Mouse (Mus musculus) limb, embryonic 11.5 days (tissue): ENCODE data around the gene Rmi2. TPM values are rescaled to one million over a fixed set of nuclear protein-coding genes. Genes with fewer than 3 reads are reported as not detected.
"Not testable (repeated sequence)": the region's sequence is repeated elsewhere in the genome, so short reads cannot be mapped to it uniquely, and the experiment has no call there.

Experiments used
- ATAC-seq: fragments of 200-750 bp; cut with Nextera tagmentation; 2 replicates; pipeline ENCODE4 v1.8.0; 2017; ENCODE audit warnings: low read depth; ENCODE audit not compliant: insufficient number of reproducible peaks, low FRiP score, low TSS enrichment
- DNase-seq: peaks from one replicate; pipeline ENCODE4 v3.0.0-alpha.2; 2015; ENCODE audit warnings: low spot score
- H3K27ac ChIP-seq: fragments of 300-500 bp; sonication (generic); replicated peaks from 2 replicates; pipeline ENCODE4 v1.5.1; 2014; ENCODE audit warnings: low read depth, mild to moderate bottlenecking, low read length
- H3K27me3 ChIP-seq: fragments of 300-500 bp; sonication (generic); 2 replicates; pipeline ENCODE4 v1.6.1; 2014; ENCODE audit warnings: mild to moderate bottlenecking, low read length, mixed read lengths; ENCODE audit not compliant: control insufficient read depth, insufficient read depth
- H3K36me3 ChIP-seq: fragments of 300-500 bp; sonication (generic); 2 replicates; pipeline ENCODE4 v1.6.1; 2014; ENCODE audit warnings: mild to moderate bottlenecking, low read length, moderate library complexity, mixed read lengths; ENCODE audit not compliant: control insufficient read depth, insufficient read depth
- H3K4me1 ChIP-seq: fragments of 300-500 bp; sonication (generic); 2 replicates; pipeline ENCODE4 v1.6.1; 2014; ENCODE audit warnings: low read length, mixed read lengths; ENCODE audit not compliant: control insufficient read depth, insufficient read depth
- H3K4me2 ChIP-seq: fragments of 300-500 bp; sonication (generic); 2 replicates; pipeline ENCODE4 v1.6.1; 2014; ENCODE audit warnings: low read depth, mild to moderate bottlenecking, moderate library complexity; ENCODE audit not compliant: severe bottlenecking
- H3K4me3 ChIP-seq: fragments of 300-500 bp; sonication (generic); 2 replicates; pipeline ENCODE4 v1.5.1; 2014; ENCODE audit warnings: low read depth, low read length
- H3K9ac ChIP-seq: fragments of 300-500 bp; sonication (generic); 2 replicates; pipeline ENCODE4 v1.6.1; 2014; ENCODE audit warnings: mild to moderate bottlenecking, low read length
- H3K9me3 ChIP-seq: fragments of 300-500 bp; sonication (generic); 2 replicates; pipeline ENCODE4 v1.6.1; 2016; ENCODE audit warnings: low read length; ENCODE audit not compliant: control insufficient read depth
- WGBS: fragments of 180-500 bp; shearing (Covaris S2); extraction: QIAGEN DNeasy Blood & Tissue Kit; methylation state at CpG from one replicate; pipeline ENCODE4 v1.1.7; 2014; 5-methylcytosine and 5-hydroxymethylcytosine counted together
- polyA plus RNA-seq: library from polyadenylated mRNA; unstranded; fragments of >200 nt; fragmentation: Nextera tagmentation; extraction: Ambion mirVana; gene quantifications from 2 replicates; pipeline ENCODE4 v1.2.1, GENCODE M21; 2014

The Rmi2 gene
- polyA plus RNA-seq, 1 experiment from 2014 or later: 4.3 TPM

DNA sequence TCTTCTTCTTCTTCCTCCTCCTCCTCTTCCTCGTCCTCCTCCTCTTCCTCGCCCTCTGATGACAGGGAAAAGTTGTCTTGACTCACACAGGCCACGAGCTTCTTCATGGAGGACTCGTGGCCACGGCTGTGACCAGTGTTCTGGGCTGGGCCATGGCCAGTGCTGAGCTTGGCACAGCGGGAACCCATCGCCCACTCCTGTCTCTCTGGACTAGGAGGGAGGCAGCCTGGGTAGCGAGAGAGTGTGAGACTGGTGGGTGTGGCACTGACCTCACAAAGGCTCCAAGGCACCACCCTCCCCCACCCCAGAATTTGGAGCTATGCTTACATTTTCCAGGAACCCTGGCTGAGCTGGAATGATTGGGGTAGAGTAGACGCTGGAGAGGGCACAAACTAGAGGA is 44.2 kb upstream of the Rmi2 start, which contains the start of gene Prm3:
Prm3 (minus strand) TSS at position 213 of the 400 bp plus-strand sequence.
- no peaks in the 10 kb centered on the region for H3K9me3 ChIP-seq
- no peaks in the 10 kb centered on the region for H3K36me3 ChIP-seq
- H3K27me3 ChIP-seq: 0 out of 2 replicates have a peak, but pooled peaks cover 2% of the 10 kb centered on the region
- WGBS: 71% methylated on average over 9 of the region's 9 CpGs
- 0 out of 2 replicates have a peak, but pooled peaks cover 4% of the 10 kb centered on the region for H3K4me1 ChIP-seq
- ATAC-seq (no peak), DNase-seq (no peak)
- H3K27ac ChIP-seq: no peak within 1 kb of the TSS
- H3K4me3 ChIP-seq: no peak within 1 kb of the TSS
- H3K9ac ChIP-seq: no peak within 1 kb of the TSS
- no peak within 1 kb of the TSS for H3K4me2 ChIP-seq

GRCm38 (mm10) chr16:10796034-10796433 is 38.8 kb upstream of the Rmi2 start, which contains the start of gene Prm2:
TSS of gene Prm2 (minus strand) at chr16:10796134.
- no peak within 1 kb of the TSS for H3K4me2 ChIP-seq
- ATAC-seq (no peak), DNase-seq (no peak)
- WGBS: 74% methylated on average over 6 of the region's 6 CpGs
- H3K27me3 ChIP-seq: peaks cover 7% of the 10 kb centered on the region; the same call in 1 of the 2 replicates
- H3K4me1 ChIP-seq: no peaks in the 10 kb centered on the region
- H3K9ac ChIP-seq: no peak within 1 kb of the TSS
- H3K36me3 ChIP-seq: no peaks in the 10 kb centered on the region
- no peaks in the 10 kb centered on the region for H3K9me3 ChIP-seq
- no peak within 1 kb of the TSS for H3K27ac ChIP-seq
- no peak within 1 kb of the TSS for H3K4me3 ChIP-seq

DNA sequence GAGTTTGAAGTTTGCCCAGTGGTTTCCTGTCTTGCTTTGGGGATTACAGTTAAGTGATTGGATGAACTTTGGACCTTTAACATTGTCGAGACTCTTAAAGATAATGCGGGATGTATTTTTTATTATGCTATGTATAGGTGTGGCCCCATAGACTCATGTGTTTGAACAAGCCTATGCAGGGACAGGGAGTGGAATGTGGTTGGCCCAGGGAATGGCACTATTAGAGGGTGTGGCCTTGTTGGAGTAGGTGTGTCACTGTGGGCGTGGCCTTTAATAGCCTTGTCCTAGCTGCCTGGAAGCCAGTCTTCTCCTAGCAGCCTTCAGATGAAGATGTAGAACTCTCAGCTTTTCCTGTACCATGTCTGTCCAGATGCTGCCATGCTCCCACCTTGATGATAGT is 32.4 kb upstream of the Rmi2 start:
- ATAC-seq: not testable (repeated sequence)
- WGBS: 90% methylated on average over 3 of the region's 3 CpGs

DNA sequence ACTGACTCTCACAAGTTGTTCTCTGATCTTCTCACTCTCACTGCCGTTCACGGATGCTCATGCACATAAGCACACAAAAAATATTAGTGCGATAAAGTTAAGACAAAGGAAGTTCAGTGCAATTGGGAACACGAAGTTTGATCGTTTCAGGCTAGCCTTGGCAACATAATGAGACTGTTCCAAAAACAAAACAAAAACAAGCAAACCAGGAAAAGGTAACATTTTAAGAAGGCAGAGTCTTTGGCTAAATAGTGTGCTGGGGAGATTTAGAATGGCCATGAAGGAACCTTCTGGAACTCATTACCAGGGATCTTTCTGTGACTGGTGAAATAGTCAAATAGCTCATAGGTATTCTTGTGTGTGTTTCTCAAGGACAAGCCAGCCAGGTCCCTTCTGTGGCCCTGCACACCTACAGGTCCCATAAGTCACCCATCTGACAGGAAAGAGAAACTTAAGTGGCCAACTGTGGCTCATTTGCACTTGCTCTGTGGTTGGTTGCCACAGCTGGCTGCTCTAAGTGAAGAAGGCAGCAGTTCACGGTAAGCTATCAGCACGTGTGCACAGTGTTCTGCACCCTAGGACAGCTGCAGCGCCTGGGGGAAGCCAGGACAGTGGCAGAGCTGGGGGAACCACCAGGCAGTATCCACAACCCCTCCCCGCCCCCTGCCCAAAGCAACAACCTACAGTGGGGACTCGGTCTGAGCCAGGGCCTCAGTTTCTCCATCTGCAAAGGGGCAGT is 28.9 kb upstream of the Rmi2 start, which contains the start of gene Prm1:
Prm1 (minus strand) TSS at position 51 of the 739 bp plus-strand sequence.
- Histone ChIP-seq H3K27ac (no peak within 1 kb of the TSS; the same call in 1 of the 2 replicates), H3K27me3 (no peaks in the 10 kb centered on the region), H3K4me2 (no peak within 1 kb of the TSS), H3K9me3 (no peaks in the 10 kb centered on the region), H3K4me1 (0 out of 2 replicates have a peak, but pooled peaks cover 2% of the 10 kb centered on the region), H3K4me3 (no peak within 1 kb of the TSS), H3K36me3 (no peaks in the 10 kb centered on the region), H3K9ac (no peak within 1 kb of the TSS)
- DNase-seq (no peak), ATAC-seq (peak; percentile 47; the same call in 1 of the 2 replicates)
- 72% methylated on average over 10 of the region's 10 CpGs for WGBS

More for the DNA sequence above, 32.4 kb upstream of the Rmi2 start:
- H3K4me3 ChIP-seq, H3K4me1 ChIP-seq, DNase-seq, H3K9ac ChIP-seq, H3K27ac ChIP-seq, H3K36me3 ChIP-seq, H3K4me2 ChIP-seq, H3K27me3 ChIP-seq, H3K9me3 ChIP-seq: not testable (repeated sequence)

GRCm38 (mm10) chr16:10810376-10810775 is 24.5 kb upstream of the Rmi2 start:
- DNase-seq (no peak), ATAC-seq (no peak)
- H3K4me3 ChIP-seq: no peak overlapping the region
- H3K4me2 ChIP-seq: no peak overlapping the region
- no peaks in the 10 kb centered on the region for H3K27me3 ChIP-seq
- H3K27ac ChIP-seq: no peak overlapping the region
- 0 out of 2 replicates have a peak, but pooled peaks cover 2% of the 10 kb centered on the region for H3K4me1 ChIP-seq
- no peaks in the 10 kb centered on the region for H3K36me3 ChIP-seq
- H3K9ac ChIP-seq: no peak overlapping the region
- WGBS: 96% methylated on average over 1 of the region's 1 CpGs
- H3K9me3 ChIP-seq: no peaks in the 10 kb centered on the region

GRCm38 (mm10) chr16:10812865-10813371 is 21.9 kb upstream of the Rmi2 start, which contains the start of gene Gm11172:
TSS of gene Gm11172 (plus strand) at chr16:10812915.
- WGBS: 88% methylated on average over 2 of the region's 2 CpGs
- Histone ChIP-seq H3K27me3 (no peaks in the 10 kb centered on the region), H3K4me3 (no peak within 1 kb of the TSS), H3K4me1 (no peaks in the 10 kb centered on the region), H3K9me3 (no peaks in the 10 kb centered on the region), H3K4me2 (no peak within 1 kb of the TSS), H3K9ac (no peak within 1 kb of the TSS), H3K27ac (no peak within 1 kb of the TSS), H3K36me3 (no peaks in the 10 kb centered on the region)
- ATAC-seq (no peak), DNase-seq (no peak)

DNA sequence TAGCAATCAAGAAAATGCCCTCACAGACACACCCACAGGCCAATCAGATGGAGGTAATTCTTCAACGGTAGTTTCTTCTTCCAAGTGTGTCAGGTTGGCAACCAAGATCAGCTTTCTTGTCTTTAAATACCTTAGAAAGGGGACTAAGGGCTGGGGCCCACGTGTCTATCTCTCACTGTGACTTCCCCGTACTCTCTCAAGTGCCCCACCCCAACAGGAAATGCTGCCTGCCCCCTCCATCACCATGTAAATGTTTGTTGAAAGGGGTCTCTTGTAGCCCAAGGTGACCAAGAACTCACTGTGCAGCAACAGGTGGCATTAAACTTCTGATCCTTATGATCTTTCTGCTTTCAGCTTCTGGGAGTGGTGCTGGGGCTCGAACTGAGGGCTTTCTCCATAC is 21.1 kb upstream of the Rmi2 start:
- no peak for ATAC-seq
- no peak overlapping the region for H3K4me3 ChIP-seq
- H3K4me1 ChIP-seq: no peaks in the 10 kb centered on the region
- no peaks in the 10 kb centered on the region for H3K36me3 ChIP-seq
- no peak overlapping the region for H3K4me2 ChIP-seq
- no peaks in the 10 kb centered on the region for H3K9me3 ChIP-seq
- H3K27me3 ChIP-seq: no peaks in the 10 kb centered on the region
- no peak overlapping the region for H3K27ac ChIP-seq
- 80% methylated on average over 4 of the region's 4 CpGs for WGBS
- no peak for DNase-seq
- no peak overlapping the region for H3K9ac ChIP-seq

GRCm38 (mm10) chr16:10814864-10815263 is 20.0 kb upstream of the Rmi2 start:
- ATAC-seq (no peak; the same call in 1 of the 2 replicates), DNase-seq (no peak)
- Histone ChIP-seq H3K27me3 (no peaks in the 10 kb centered on the region), H3K9ac (0 out of 2 replicates have a peak overlapping the region, but pooled peaks have one; percentile 4), H3K36me3 (no peaks in the 10 kb centered on the region), H3K9me3 (no peaks in the 10 kb centered on the region), H3K4me1 (no peaks in the 10 kb centered on the region), H3K4me2 (no peak overlapping the region), H3K27ac (no peak overlapping the region), H3K4me3 (no peak overlapping the region)
- 84% methylated on average over 4 of the region's 4 CpGs for WGBS
